Mouse (Mus musculus) gastrocnemius, postnatal 10 days (tissue): Measurements from ENCODE around the gene Apoc2. TPM values are rescaled to one million over a fixed set of nuclear protein-coding genes. Genes with fewer than 3 reads are reported as not detected.
"Not testable (repeated sequence)": the region's sequence is repeated elsewhere in the genome, so short reads cannot be mapped to it uniquely, and the experiment has no call there.

Experiments used
- DNase-seq: peaks from one replicate; pipeline ENCODE4 v3.0.0; 2021; ENCODE audit warnings: mixed read lengths
- total RNA-seq, 2 experiments: library from RNA; stranded (reverse); gene quantifications; 2 replicates each; pipeline ENCODE4 v1.2.3; 2021

The Apoc2 gene
- total RNA-seq, 2 experiments from 2014 or later = 0.61 TPM; not detected in 1

DNA sequence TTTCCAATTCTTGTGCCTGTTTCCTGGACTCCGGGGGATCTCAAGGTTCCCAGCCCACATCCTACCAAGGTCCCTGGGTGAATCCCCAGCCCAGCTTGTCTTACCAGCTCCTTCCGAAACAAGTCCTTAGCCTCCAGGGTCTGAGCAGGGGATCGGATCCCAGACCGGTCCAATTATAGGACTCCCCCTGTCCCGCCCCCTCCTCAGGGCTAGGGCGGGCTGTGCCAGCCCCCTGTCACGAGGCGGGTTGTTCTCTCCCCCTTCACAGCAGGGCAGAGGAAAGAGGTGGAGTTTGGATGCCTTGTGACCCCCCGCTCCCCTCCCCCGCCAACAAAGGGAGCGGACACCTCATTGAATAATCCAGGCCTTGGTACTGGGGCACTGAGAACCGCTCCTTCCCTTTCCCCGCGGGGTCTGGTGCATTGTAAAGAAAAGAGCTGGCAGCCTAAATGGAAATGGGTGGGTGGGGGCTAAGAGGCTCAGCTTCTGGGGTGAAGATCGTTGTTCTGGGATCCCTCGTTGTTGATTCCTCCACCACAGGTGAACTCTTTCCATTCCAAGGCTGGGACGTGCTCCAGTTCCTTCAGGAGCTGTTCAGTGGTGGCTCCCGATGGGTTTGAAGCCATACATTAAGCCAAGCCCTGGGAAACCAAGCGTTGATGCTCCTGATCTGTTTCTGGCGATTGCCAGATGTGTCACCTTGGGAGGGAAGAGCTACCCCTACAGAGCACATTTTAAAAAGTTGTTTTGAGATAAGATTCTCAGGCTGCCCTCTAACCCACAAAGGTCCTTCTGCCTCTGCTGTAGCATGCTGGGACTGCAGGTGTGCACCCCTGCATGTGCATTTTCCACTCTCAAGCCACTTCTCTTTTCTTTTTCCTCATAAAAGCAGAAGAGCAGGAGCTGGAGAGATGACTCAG lies 21.4 kb upstream of the Apoc2 start, which contains the start of gene Apoe:
Gene Apoe, minus strand, starts transcription at position 282 of the 920 bp plus-strand sequence.
- peak; percentile 39 for DNase-seq

DNA sequence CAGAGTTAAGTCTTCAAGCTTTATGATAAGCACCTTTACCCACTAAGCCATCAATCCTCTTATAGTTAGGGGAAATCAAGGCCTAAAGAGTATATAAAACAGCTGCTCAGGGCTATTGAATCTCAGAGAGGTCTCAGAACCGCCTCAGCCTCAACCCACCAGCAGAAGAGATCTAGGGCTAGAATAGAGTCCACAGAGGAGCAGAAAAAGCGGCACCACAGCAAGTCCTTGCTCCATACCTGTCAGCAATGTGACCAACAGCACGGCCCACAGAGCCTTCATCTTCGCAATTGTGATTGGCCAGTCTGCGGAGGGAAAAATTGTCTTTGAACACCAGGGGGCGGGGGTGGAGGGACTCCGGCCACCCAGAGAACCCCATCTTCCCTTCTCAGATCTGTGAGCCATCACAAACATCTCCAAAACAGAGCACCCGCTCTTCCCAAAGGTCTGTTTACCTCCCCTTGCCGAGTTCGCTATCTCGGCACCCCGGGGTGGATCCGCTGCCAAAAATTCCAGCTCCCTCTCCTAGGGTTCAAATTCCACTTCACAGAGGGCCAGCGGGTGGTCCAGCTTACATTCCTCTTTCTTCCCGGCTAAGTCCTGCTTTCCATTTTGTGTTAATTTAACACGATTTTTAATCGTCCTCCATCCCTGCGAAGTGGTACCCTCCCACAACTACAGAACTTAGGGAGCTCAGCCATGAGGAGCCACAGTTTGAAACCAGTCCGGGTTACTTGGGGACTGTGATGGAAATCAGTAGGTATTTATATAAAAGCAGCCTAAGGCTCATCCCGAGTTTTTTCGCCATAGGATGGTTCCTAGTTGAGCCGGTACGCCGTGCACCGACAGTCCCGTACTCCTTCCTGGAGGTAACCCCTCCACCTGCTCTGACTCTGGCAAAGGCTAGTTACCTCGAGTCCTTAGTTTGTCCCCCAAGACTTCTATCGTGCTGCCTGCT lies 20.5 kb upstream of the Apoc2 start:
- no peak for DNase-seq

DNA sequence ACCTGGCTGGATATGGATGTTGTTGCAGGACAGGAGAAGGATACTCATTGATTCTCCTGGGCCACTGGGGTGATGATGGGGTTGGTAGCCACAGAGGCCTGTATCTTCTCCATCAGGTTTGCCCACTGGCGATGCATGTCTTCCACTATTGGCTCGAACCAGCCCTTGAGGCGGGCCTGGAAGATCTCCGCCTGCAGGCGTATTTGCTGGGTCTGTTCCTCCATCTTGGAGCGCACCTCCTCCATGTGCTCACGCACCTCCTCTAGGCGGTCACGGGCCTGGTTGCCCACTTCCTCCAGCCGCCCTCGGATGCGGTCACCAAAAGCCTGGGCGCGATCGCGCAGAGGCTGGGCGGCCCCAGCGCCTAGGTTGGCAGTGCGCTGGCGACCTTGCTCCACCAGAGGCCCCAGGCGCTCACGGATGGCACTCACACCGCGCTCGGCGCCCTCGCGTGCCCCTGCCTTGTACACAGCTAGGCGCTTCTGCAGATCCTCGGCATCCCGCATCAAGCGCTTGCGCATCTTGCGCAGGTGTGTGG lies 18.7 kb upstream of the Apoc2 start:
- DNase-seq = no peak

DNA sequence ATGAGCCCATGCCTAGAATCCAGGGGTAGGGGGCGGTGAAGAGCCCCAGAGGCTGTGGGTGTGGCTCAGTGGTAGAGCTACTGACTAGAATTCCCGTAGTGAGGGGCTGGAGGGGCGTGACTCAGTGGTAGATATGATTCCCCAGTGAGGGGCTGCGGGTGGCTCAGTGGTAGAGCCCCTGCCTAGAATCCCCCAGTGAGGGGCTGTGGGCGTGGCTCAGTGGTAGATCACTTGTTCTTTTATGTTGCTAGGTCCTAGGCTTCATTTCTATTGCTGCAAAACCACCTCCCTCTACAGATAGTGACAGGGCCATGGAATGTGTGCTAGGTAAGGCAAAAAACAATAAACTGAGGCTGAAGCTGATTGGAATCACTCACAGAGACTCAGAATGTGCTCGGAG lies 18.1 kb upstream of the Apoc2 start:
- no peak for DNase-seq

DNA sequence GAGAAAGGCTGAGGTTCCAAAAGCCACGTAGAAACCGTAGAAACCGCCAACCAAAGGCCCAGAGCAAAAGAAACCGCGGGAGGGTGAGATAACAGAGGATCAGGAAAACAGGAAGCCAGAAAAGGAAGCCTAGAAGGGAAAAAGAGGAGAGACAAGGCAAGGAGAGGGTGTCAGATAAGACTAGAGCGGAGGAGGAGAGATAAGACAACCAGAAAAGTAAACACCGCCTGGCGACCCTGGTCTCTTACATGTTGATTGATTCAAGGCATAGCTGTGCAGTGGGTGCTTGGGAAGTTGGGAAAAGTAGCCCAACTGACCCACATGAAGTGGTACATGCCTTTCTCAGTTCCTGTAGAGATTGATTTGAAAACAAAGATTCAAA lies 17.5 kb upstream of the Apoc2 start:
- no peak for DNase-seq

DNA sequence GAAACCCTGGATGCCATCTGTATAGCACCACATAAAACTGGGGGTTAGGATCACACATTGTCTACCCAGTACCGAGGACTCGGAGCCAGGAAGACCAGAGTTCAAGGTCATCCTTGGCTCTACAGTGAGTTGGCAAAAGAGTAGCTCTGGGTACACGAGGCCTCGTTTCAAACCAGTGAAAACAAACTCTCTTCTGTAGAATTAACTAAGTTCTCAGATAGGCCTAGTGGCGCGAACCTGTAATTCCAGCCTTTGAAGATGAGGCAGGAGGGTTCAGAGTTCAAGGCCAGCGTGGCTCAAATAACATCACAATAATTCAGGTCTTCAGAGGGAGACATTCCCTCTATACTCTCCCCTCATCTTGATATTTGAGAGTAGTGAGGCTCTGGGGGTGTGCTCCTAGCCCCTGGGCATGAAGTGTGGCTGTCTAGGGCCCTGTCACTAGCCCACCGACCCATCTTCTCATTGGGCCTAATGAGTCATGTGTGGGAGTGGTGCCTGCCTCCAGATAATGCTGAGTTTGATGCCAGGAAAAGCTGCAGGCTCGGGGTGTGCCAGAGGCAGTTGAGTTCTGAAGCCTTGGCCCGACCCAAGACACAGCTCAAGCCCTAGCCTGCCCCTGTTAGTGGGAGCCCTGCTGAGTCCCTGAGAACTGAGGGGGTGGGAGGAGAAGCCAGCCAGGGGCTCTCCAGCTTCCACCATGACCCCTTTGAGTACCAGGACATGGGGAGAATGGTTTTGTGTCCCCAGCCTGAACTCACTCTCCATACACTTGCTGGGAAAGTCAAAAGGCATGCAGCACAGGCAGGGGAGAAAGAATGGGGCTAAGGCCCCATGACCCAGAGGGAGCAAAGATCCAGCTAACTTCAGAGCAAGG lies 16.8 kb upstream of the Apoc2 start:
- DNase-seq = no peak

DNA sequence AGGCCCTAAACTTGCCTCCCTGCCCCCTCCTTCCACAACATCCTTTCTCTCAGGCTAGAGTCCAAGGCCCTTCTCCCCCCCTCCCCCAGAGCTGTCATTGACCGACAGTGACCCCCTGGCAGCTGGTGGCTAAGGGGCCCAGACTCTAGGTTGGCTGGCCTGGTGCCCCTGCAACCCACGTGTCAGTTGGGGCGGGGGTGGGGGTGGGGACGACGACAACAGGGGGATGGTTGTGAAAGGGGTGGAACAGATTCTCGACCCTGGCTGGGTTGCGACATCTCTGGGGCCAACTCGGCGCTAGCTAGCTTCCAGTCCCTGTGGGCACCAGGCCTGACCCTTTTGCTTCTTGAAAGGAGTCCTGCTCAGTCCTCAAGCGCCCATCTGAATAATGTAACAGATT lies 15.7 kb upstream of the Apoc2 start:
- peak; percentile 38 for DNase-seq

DNA sequence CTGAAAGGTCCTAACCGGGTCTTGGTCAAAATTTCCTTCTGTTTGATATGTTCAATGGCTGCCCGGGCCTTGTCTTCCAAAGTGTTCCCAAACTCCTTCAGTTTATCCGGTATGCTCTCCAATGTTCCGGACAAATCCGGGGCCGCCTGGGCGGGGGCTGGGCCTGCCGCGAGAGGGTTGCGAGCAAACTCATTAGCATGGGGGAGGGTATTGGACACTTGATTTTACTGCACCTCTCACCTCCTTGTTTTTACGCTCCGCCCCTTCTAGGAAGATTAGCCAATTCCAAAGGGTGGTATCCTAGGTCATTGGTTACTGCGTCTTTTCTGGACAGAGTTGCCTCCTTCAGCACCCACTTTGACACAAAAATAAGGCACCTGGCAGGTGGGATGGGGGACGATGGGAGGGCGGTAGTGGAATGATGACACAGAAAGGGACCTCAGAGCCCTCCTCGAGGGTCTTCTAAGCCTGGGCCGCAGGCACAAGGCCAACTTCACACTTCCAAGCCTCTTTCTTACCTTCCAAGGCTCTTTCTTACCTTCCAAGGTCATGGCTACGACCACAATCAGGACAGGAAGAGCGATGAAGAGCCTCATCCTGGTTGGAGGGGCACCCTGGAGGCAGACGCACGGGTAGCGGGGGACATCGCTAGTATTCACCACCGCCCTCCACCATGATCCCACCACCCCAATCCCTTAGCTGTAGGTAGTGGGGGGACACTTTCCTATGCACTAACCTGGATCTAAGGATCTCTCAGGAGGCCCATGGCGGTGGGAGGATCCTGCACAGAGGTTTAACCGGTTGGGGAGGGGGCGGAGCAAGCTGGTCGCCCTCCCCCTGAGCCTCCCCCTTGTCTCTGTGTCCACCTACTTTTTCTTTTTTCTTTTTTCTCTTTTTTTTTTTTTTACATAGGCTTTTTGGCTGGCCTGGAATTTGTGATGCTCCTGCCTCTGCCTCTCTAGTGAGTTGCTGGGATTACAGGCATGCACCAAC lies 14.4 kb upstream of the Apoc2 start, which contains the start of gene Apoc1:
Gene Apoc1, minus strand, starts transcription at position 788 of the 993 bp plus-strand sequence.
- DNase-seq = no peak

DNA sequence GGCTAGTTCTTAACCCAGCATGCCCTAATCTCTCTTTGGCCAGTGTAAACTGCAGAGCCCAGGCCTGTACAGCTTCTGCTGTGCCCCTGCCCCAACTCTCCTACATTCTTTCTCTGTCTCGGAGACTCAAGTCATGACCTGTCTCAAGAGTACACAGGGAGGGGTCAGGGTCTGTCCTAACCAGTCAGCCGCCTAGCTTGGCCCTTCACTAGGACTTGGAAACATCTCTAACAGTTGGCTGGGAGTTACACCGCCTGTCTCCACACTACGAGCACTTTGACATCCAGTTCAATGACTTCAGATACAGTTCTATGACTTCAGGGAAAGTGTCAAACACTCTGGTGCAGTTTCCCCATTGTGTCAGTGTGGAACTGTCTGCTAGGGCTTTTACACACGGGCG lies 13.7 kb upstream of the Apoc2 start:
- DNase-seq = no peak

DNA sequence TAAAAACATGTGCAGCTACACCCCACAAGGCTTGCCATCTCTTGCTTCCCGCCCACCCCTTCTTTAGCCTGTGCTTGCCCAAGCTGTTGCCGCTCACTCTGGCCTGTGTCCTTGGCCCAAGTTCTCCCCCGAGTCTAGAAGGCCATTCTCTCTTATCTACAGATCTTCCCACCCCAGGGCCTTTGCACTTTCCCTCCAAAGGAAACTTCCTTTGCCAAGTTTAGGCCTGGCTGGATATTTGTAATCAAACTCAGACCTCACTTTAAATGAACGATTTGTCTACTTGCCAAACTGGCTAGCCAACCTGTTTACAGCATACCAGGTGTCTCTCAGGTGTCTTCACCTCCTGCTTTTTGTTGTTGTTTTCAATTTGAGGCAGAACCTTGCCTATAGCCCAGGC lies 13.1 kb upstream of the Apoc2 start:
- DNase-seq = no peak

DNA sequence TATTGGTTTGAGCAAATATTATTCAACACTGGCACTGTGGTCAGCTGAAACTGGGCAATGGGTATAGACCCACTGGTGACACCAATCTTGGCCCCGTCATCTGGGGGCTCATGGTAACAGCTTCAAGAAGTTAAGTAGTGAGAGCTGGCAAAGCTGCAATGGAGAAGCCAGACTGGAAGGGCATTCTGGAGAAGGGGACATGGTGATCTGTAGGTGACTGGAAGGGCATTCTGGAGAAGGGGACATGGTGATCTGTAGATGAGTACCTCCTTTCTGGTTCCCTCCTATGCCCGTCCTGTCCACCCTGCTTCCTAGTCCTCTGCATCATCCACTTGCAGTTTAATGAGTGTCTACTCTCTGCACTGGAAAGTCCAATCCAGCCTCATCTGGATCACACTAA lies 10.9 kb upstream of the Apoc2 start:
- no peak for DNase-seq

DNA sequence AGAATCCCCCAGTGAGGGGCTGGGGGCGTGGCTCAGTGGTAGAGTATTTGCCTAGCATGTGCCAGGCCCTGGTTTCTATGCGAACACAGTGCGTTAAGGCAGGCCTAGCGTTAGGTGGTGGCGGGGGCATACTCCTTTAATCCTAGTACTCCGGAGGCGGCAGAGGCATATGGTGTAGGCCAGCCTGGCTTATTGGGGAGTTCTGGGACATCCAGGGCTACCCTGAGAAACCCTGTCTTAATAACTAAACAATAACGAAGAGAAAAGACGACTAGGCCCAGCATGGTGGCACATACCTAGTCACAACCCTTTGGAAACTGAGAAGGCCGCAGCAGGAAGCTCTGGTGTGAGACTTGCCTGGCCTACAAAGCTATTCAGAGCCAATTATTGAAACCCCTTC lies 10.4 kb upstream of the Apoc2 start:
- no peak for DNase-seq

DNA sequence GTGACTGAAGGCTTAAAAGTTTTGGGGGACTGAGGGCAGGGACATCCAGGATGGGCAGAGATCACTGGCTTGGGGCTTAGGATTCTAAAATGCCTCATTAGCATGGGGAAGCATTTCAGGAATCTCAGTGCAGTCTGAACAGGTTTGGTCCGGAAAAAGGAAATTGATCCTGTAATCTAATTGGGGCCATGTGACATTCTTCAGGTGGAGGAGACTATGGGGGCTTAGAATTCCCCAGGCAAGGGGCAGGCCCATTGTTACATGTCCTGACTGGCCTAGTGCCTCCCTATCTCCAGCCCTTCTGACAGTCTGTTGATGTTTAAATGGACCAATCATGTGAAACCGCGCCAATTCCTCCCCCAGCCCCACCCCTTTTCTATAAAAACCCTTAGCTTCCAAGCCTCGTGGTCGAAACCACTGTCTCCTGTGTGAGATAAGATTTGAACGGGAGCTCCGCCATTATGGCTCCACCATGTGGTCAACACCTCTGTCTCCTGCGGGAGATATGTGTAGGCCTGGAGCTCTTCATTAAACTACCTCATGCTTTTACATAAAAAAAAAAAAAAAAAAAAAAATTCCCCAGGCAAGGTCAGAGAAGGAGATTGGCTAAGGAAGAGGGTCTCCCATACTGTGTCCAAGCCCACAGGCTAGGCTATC lies 9.3 kb upstream of the Apoc2 start:
- not testable (repeated sequence) for DNase-seq

DNA sequence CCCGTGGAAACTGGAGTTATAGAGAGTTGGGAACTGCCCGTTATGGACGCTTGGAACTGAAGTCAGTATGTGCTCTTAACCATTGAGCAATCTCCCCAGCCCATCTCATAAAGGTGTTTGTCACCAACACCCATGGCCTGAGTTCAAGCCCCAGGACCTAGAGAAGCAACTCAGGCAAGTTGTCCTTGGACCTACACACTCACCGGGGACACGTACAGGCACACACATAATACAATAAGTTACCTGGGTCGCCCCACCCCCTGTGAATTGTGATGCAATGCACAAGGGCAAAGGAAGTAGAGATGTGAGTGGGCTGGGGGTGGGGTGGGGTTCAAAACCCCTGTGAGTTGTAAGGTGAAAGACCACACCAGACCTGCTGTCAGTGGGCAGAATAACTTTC lies 8.8 kb upstream of the Apoc2 start:
- DNase-seq = no peak

DNA sequence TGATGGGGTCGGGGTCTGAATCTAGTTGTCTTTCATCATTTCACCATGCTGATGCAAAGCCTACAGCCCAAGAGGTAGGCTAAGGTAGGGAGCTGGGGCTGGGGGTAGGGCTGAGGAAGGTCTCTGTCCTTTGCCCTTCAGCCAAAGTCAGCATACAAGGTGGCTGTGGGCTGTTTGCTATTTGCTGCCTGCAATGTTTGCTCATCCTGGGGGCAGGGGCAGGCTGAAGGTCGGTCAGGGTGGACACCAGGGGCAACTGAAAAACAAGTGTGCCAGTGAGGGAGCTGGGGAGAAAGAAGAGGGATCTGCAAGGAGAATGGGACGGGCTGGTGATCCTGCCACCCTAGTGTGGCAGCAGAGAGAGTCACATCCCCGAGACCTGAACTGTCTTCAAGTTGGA lies 7.6 kb upstream of the Apoc2 start:
- no peak for DNase-seq

DNA sequence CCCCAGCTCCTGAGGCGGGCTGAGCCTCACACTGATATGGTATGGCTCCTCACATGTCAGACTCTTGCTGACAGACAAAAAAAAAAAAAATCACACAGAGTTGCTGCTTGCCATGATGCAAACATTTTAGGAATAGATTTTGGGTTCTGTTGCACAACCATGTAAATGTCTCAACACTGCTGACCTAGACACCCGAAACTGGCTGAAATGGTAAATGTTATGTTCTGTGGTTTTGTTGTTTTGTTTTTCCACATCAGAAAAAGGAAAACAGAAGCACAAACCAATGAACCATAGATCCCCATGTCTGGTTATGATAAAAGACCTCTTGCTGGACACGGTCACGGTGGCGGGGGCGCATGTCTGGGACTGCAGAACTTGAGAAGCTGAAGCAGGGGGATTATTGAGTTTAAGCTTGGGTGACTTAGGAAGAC lies 6.0 kb upstream of the Apoc2 start:
- no peak for DNase-seq

DNA sequence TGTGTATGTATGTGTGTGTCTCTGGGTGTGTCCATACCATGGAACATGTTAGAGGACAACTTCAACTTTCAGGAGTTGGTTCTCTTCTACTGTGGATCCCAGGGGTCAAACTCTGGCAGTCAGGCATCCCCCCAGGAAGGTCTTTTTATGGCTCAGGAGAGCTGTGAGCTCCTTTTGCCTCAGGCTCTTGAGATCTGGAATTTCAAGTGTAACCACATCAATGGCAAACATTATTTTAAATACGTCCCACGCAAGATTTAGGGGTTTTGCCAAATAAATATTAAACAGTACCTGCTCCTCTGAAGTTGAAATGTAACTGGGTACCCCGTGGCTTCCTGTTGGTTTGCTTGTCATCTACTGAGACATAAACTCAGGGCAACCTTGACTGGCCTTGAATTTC lies 5.2 kb upstream of the Apoc2 start:
- no peak for DNase-seq

DNA sequence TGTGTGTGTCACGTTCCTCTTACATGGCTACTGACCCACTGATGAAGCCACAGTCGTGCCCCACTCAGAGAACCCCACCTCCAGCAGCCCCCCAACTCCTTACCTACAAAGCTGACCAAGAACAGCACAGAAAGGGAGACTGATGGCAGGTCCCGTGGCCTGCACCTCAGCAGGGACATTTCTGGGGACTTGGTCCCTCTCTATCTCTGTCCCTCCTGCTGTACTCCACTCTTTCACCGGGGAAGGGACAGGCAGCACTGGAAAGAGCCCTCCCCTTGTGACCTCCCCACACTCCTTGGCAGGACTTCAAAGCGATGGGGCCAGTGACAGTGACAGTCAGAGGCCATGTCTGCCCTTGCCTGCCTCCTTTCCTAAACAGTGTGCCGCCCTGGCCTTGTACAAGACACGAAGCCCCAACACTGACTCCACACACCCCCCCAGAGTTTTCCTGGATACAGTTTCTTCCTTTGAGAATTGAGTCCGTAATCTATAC lies 3.5 kb upstream of the Apoc2 start, which contains the start of the genes Gm44805 and Apoc4:
Gene Gm44805, minus strand, starts transcription at position 222 of the 493 bp plus-strand sequence.
Gene Apoc4, minus strand, starts transcription at position 278 of the 493 bp plus-strand sequence.
- DNase-seq = no peak

DNA sequence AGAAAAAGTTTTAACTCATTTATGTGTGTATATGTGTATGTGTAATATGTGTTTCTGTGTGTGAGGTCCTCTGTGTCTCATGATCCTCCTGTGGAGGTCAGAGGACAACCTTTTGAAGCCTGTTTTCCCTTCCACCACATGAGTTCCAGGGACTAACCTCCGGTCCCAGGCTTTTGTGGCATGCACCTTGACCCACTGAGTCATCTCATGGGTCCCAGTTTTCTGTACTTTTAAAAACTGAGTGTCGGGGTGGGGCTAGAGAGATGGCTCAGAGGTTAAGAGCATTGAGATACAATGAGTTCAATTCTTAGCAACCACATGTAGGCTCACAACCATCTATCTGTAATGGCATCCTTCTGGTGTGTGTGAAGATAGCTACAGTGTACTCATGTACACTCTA lies 3.0 kb upstream of the Apoc2 start:
- no peak for DNase-seq
